Mouse (Mus musculus) cerebellum, postnatal 36 days (tissue): Measurements from ENCODE around the gene Bcl2.
"Not testable (repeated sequence)": the region's sequence is repeated elsewhere in the genome, so short reads cannot be mapped to it uniquely, and the experiment has no call there.

Source experiments
- DNase-seq, 2 experiments: peaks; one replicate each; pipeline ENCODE4 v3.0.0; 2021 to 2022; ENCODE audit warnings: mixed read lengths in 2 of 2

The Bcl2 gene

GRCm38 (mm10) chr1:106550580-106550979 lies 163.5 kb downstream of the Bcl2 start:
- DNase-seq, result no peak

- no peak for DNase-seq
Observed at GRCm38 (mm10) chr1:106549025-106549424, 165.0 kb downstream of the Bcl2 start.

- DNase-seq, result peak; percentile 28 to 29
Observed at GRCm38 (mm10) chr1:106544817-106545612, 169.1 kb downstream of the Bcl2 start.

GRCm38 (mm10) chr1:106542731-106543130 lies 171.3 kb downstream of the Bcl2 start:
- DNase-seq, result peak; percentile 37 to 38

- no peak for DNase-seq
Observed at GRCm38 (mm10) chr1:106541851-106542250, 172.2 kb downstream of the Bcl2 start.

GRCm38 (mm10) chr1:106540130-106540529 lies 173.9 kb downstream of the Bcl2 start:
- no peak for DNase-seq

- no peak for DNase-seq
Observed at GRCm38 (mm10) chr1:106539029-106539428, 175.0 kb downstream of the Bcl2 start.

- DNase-seq, result not testable (repeated sequence)
Observed at GRCm38 (mm10) chr1:106534835-106535234, 179.2 kb downstream of the Bcl2 start.

- no peak for DNase-seq
Observed at GRCm38 (mm10) chr1:106529570-106529969, 184.5 kb downstream of the Bcl2 start.

- no peak for DNase-seq
Observed at GRCm38 (mm10) chr1:106527537-106527936, 186.5 kb downstream of the Bcl2 start.

GRCm38 (mm10) chr1:106526751-106527150 lies 187.3 kb downstream of the Bcl2 start:
- peak in 1 of 2 experiments; percentile 16 for DNase-seq

- DNase-seq, result no peak
Observed at GRCm38 (mm10) chr1:106526112-106526511, 188.0 kb downstream of the Bcl2 start.

GRCm38 (mm10) chr1:106523741-106524140 lies 190.3 kb downstream of the Bcl2 start:
- DNase-seq, result no peak

GRCm38 (mm10) chr1:106523009-106523408 lies 191.1 kb downstream of the Bcl2 start:
- DNase-seq, result no peak

GRCm38 (mm10) chr1:106517591-106518177 lies 196.4 kb downstream of the Bcl2 start:
- DNase-seq, result no peak

- DNase-seq, result no peak
Observed at GRCm38 (mm10) chr1:106517099-106517498, 197.0 kb downstream of the Bcl2 start.

- DNase-seq, result no peak
Observed at GRCm38 (mm10) chr1:106515611-106516010, 198.5 kb downstream of the Bcl2 start.

- no peak for DNase-seq
Observed at GRCm38 (mm10) chr1:106513890-106514643, 200.0 kb downstream of the Bcl2 start.

- DNase-seq, result no peak
Observed at GRCm38 (mm10) chr1:106513481-106513880, 200.6 kb downstream of the Bcl2 start.

- peak; percentile 48 to 51 for DNase-seq
Observed at GRCm38 (mm10) chr1:106511593-106511992, 202.5 kb downstream of the Bcl2 start.

GRCm38 (mm10) chr1:106507556-106507955 lies 206.5 kb downstream of the Bcl2 start:
- no peak for DNase-seq

GRCm38 (mm10) chr1:106503910-106504309 lies 210.2 kb downstream of the Bcl2 start:
- DNase-seq, result no peak

GRCm38 (mm10) chr1:106503407-106503806 lies 210.7 kb downstream of the Bcl2 start:
- DNase-seq, result no peak

- DNase-seq, result no peak
Observed at GRCm38 (mm10) chr1:106497999-106498398, 216.1 kb downstream of the Bcl2 start.
